Mouse (Mus musculus) E14TG2a.4 (cell line): Measurements from ENCODE around the gene Dusp15.
A peak's percentile ranks its signal among the peaks of the same experiment; 100 is the strongest.

ENCODE experiments used
- CTCF ChIP-seq: conservative IDR thresholded peaks from 2 replicates; pipeline ENCODE4 v1.5.1; 2014; ENCODE audit warnings: low read length
- POU5F1 ChIP-seq: IDR thresholded peaks from 2 replicates; pipeline ENCODE4 v1.6.1; 2014; ENCODE audit warnings: low read length, borderline replicate concordance

- TF ChIP-seq CTCF (peak; percentile 71), POU5F1 (no peak)
Observed at GRCm38 (mm10) chr2:152914310-152915120, 37.0 kb downstream of the Dusp15 start.
